8 mouse cellular contexts compared by ENCODE assay signal in the genomic region with DNA sequence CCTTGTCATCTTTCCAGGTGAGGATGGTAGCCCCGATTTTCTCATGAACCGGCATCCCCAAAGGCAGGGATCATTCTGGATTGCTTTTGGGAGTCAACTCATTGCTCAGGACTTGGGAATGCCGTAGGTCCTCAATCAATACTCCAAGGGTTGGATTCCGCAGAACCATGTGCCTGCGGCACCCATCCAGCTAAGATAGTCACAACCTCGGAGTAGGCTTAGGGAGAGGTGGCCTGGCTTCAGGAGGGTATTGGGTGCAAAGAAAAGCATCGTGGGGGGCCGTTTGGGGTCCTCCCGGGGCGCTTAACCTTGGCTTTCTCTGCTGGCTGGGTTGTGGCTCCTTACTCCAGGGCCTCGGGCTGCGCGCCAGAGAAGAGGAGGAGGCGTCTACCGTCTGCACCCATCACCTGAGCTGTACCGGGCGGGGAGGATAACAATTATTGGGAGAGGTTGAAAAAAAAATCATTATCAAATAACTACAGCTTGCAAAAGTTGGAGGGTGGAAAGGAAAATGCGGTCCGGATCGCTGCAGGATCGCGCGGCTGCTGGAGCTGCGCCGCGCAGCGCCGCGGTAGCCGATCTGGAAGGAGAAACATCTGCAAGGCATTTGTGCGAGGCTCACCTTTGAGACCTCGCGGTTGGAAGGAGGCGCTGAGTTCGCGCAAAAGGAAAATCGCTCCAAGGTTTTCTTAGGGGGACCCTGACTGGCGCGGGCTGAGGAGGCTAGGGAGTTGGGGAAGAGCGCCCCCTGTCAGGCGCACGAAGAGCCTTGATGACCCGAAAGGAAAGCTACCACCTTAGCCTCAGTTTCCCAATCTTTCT. TPM values are rescaled to one million over a fixed set of nuclear protein-coding genes. Genes with fewer than 3 reads are reported as not detected.
DNase-seq lines count a peak whose midpoint lies in the region; ATAC-seq and TF ChIP-seq lines count a peak whose summit lies in the region.

No protein-coding gene starts in this region.

- peak overlapping the region; percentile 27 for H3K4me3 ChIP-seq in embryonic facial prominence, embryonic 11.5 days (ENCODE audit: low read depth, low read length)
- H3K4me3 ChIP-seq in heart, adult 2 months = peak overlapping the region; percentile 56
- peak overlapping the region; percentile 48 for H3K4me3 ChIP-seq in kidney, adult 2 months (ENCODE audit: insufficient read depth, low read depth, low read length)
- H3K4me3 ChIP-seq in limb, embryonic 15.5 days = peak overlapping the region; percentile 39
- H3K4me3 ChIP-seq in midbrain, postnatal 0 days (ENCODE audit: low read depth, low read length) = peak overlapping the region; percentile 38

- DNase-seq in layer of hippocampus, adult 11-12 months (ENCODE audit: low spot score) = peak; percentile 44
- no peak for DNase-seq in layer of hippocampus, adult 9-10 months (ENCODE audit: low spot score)
- peak; percentile 97 for DNase-seq in embryonic facial prominence, embryonic 11.5 days (ENCODE audit: low spot score)
- peak; percentile 76 to 86 for DNase-seq in heart, adult 2 months
- peak; percentile 87 for DNase-seq in kidney, adult 2 months
- DNase-seq in midbrain, postnatal 0 days (ENCODE audit: low spot score) = peak; percentile 53
- peak; percentile 80 to 91 for DNase-seq in spleen, postnatal 10 days (ENCODE audit: low spot score in 2 of 2)

- no peak for TF ChIP-seq POLR2A in heart, adult 2 months (IDR thresholded peaks at IDR 0.05; ENCODE audit: insufficient read depth, low read depth, low read length)
- no peak for TF ChIP-seq POLR2A in kidney, adult 2 months (IDR thresholded peaks at IDR 0.05; ENCODE audit: low read depth, low read length)

- peak; percentile 64 for ATAC-seq in embryonic facial prominence, embryonic 11.5 days (replicated peaks; ENCODE audit: insufficient number of reproducible peaks, low FRiP score, low TSS enrichment, low read depth)
- ATAC-seq in limb, embryonic 15.5 days (ENCODE audit: insufficient number of reproducible peaks, low FRiP score, low TSS enrichment, low read depth) = peak; percentile 31; the same call in 1 of the 2 replicates
- no peak for ATAC-seq in midbrain, postnatal 0 days (ENCODE audit: low FRiP score)

- H3K79me2 ChIP-seq in heart, adult 2 months (replicated peaks; ENCODE audit: control insufficient read depth, insufficient read depth, low read length) = no peaks in the 10 kb centered on the region

- H3K4me1 ChIP-seq in embryonic facial prominence, embryonic 11.5 days (ENCODE audit: control insufficient read depth, insufficient read depth, low read length) = peaks cover 7% of the 10 kb centered on the region
- H3K4me1 ChIP-seq in heart, adult 2 months (ENCODE audit: control insufficient read depth, insufficient read depth, low read length) = peaks cover 2% of the 10 kb centered on the region; the same call in 1 of the 2 replicates
- H3K4me1 ChIP-seq in kidney, adult 2 months (ENCODE audit: control insufficient read depth, insufficient read depth, low read length) = no peaks in the 10 kb centered on the region; the same call in 1 of the 2 replicates
- peaks cover 25% of the 10 kb centered on the region for H3K4me1 ChIP-seq in limb, embryonic 15.5 days
- peaks cover 7% of the 10 kb centered on the region; the same call in 1 of the 2 replicates for H3K4me1 ChIP-seq in midbrain, postnatal 0 days (ENCODE audit: insufficient read depth, low read length)

- no peaks in the 10 kb centered on the region for H3K36me3 ChIP-seq in embryonic facial prominence, embryonic 11.5 days (replicated peaks; ENCODE audit: control insufficient read depth, insufficient read depth, low read depth, low read length)
- H3K36me3 ChIP-seq in heart, adult 2 months (ENCODE audit: control insufficient read depth, insufficient read depth, low read length) = no peaks in the 10 kb centered on the region
- no peaks in the 10 kb centered on the region for H3K36me3 ChIP-seq in kidney, adult 2 months (ENCODE audit: control insufficient read depth, insufficient read depth, low read length)
- H3K36me3 ChIP-seq in limb, embryonic 15.5 days = no peaks in the 10 kb centered on the region
- H3K36me3 ChIP-seq in midbrain, postnatal 0 days (ENCODE audit: insufficient read depth, low read length) = no peaks in the 10 kb centered on the region

- H3K9ac ChIP-seq in embryonic facial prominence, embryonic 11.5 days (replicated peaks; ENCODE audit: low read length) = peak overlapping the region; percentile 41
- 0 out of 2 replicates have a peak overlapping the region, but pooled peaks have one; percentile 52 for H3K9ac ChIP-seq in heart, adult 2 months (ENCODE audit: low read depth, low read length)
- H3K9ac ChIP-seq in limb, embryonic 15.5 days = no peak overlapping the region
- H3K9ac ChIP-seq in midbrain, postnatal 0 days (replicated peaks; ENCODE audit: low read length, poor library complexity, severe bottlenecking) = no peak overlapping the region; the same call in 1 of the 2 replicates

- no peak for TF ChIP-seq EP300 in heart, adult 2 months (IDR thresholded peaks at IDR 0.05; ENCODE audit: insufficient read depth, low read depth, low read length)

- peaks cover 6% of the 10 kb centered on the region for H3K27me3 ChIP-seq in embryonic facial prominence, embryonic 11.5 days (ENCODE audit: control insufficient read depth, insufficient read depth, low read length)
- no peaks in the 10 kb centered on the region for H3K27me3 ChIP-seq in heart, adult 2 months (ENCODE audit: control insufficient read depth, insufficient read depth, low read length)
- no peaks in the 10 kb centered on the region for H3K27me3 ChIP-seq in kidney, adult 2 months (replicated peaks; ENCODE audit: control insufficient read depth, insufficient read depth, low read length)
- H3K27me3 ChIP-seq in limb, embryonic 15.5 days = peaks cover 47% of the 10 kb centered on the region
- peaks cover 6% of the 10 kb centered on the region; the same call in 1 of the 2 replicates for H3K27me3 ChIP-seq in midbrain, postnatal 0 days (ENCODE audit: insufficient read depth, low read length)

- TF ChIP-seq CTCF in heart, adult 2 months (IDR thresholded peaks at IDR 0.05) = peak; percentile 97
- TF ChIP-seq CTCF in kidney, adult 2 months (conservative IDR thresholded peaks at IDR 0.05; ENCODE audit: insufficient read depth, insufficient read length, low read depth, low read length) = peak; percentile 74
- TF ChIP-seq CTCF in midbrain, postnatal 0 days (IDR thresholded peaks at IDR 0.05) = peak; percentile 75

- no peaks in the 10 kb centered on the region for H3K9me3 ChIP-seq in embryonic facial prominence, embryonic 11.5 days (replicated peaks; ENCODE audit: control insufficient read depth, low read length)
- H3K9me3 ChIP-seq in limb, embryonic 15.5 days = no peaks in the 10 kb centered on the region
- H3K9me3 ChIP-seq in midbrain, postnatal 0 days (ENCODE audit: low read length) = no peaks in the 10 kb centered on the region

- 2% methylated on average over 43 of the region's 43 CpGs for WGBS in embryonic facial prominence, embryonic 11.5 days
- WGBS in heart, adult 2 months = 5% methylated on average over 43 of the region's 43 CpGs
- 5% methylated on average over 43 of the region's 43 CpGs for WGBS in kidney, adult 2 months
- WGBS in limb, embryonic 15.5 days = 2% methylated on average over 43 of the region's 43 CpGs
- 5% methylated on average over 43 of the region's 43 CpGs for WGBS in midbrain, postnatal 0 days

- peak overlapping the region; percentile 71 for H3K4me2 ChIP-seq in embryonic facial prominence, embryonic 11.5 days (ENCODE audit: low read depth, low read length)
- peak overlapping the region; percentile 68 for H3K4me2 ChIP-seq in limb, embryonic 15.5 days
- H3K4me2 ChIP-seq in midbrain, postnatal 0 days (ENCODE audit: low read depth, low read length, poor library complexity, severe bottlenecking) = peak overlapping the region; percentile 84

- no peak overlapping the region for H3K27ac ChIP-seq in embryonic facial prominence, embryonic 11.5 days (replicated peaks; ENCODE audit: low read depth, low read length)
- no peak overlapping the region for H3K27ac ChIP-seq in heart, adult 2 months
- H3K27ac ChIP-seq in kidney, adult 2 months (ENCODE audit: insufficient read depth, low read depth, low read length) = no peak overlapping the region
- no peak overlapping the region for H3K27ac ChIP-seq in limb, embryonic 15.5 days
- H3K27ac ChIP-seq in midbrain, postnatal 0 days (ENCODE audit: low read depth, low read length) = no peak overlapping the region

- intact Hi-C loops in heart, adult 2 months (cut with DNase I) = loop anchor here (1.0 to 5.0 kb wide), 4 partner anchors 56 to 364 kb away; a partner anchor contains a TSS

RNA-seq across cellular contexts. Expression of a gene that starts 55.6 kb away (rescaled TPM):
- polyA plus RNA-seq in embryonic facial prominence, embryonic 11.5 days (2014; fragmentation: Nextera tagmentation; extraction: Ambion mirVana) = 64.9 and 71.2 TPM in 2 replicates
- 100 to 1,000 TPM in 1 of 2 experiments, 10 to 100 TPM in 1; 85.8 to 101 TPM for total RNA-seq in heart, adult 2 months (2021)
- polyA plus RNA-seq in heart, adult 2 months (2012; rRNA removed) = 46.8 and 65.3 TPM in 2 replicates
- 126 and 136 TPM in 2 replicates for polyA plus RNA-seq in kidney, adult 2 months (2012; rRNA removed)
- polyA plus RNA-seq in limb, embryonic 15.5 days (2015; fragmentation: Nextera tagmentation; extraction: Ambion mirVana) = 76.4 and 80.1 TPM in 2 replicates
- 130 and 133 TPM in 2 replicates for total RNA-seq in midbrain, postnatal 0 days (2014; rRNA removed)
- 89.0 and 97.9 TPM in 2 replicates for polyA plus RNA-seq in midbrain, postnatal 0 days (2015; fragmentation: Nextera tagmentation; extraction: Ambion mirVana)

Comparison
In these comparisons a context has a peak if more than half of its experiments do, and no peak if none do; other contexts are left out.
1. H3K9ac ChIP-seq: peak in embryonic facial prominence, embryonic 11.5 days (single experiment) and heart, adult 2 months (single experiment); none in limb, embryonic 15.5 days (single experiment) and midbrain, postnatal 0 days (single experiment).
2. Peak in every context shown above with its lines, with median percentiles within 50 percentile points of each other: H3K4me2 ChIP-seq, H3K4me3 ChIP-seq and CTCF ChIP-seq.